Mouse (Mus musculus) erythroblast, embryonic 14.5 days (primary cell): ENCODE measurements at regions not wholly inside any gene's neighbourhood (a gene's known extent, or its start where the extent isn't known, plus 50 kb on each side); places are given as distances from the start of the nearest gene placed in this dataset.
A peak's percentile ranks its signal among the peaks of the same experiment; 100 is the strongest.

Experiments
- H3K27me3 ChIP-seq: 2 replicates; pipeline ENCODE4 v1.6.1; 2012; ENCODE audit warnings: inconsistent platforms; ENCODE audit not compliant: control insufficient read depth
- H3K36me3 ChIP-seq: 2 replicates; pipeline ENCODE4 v1.6.1; 2012; ENCODE audit warnings: mild to moderate bottlenecking, inconsistent platforms; ENCODE audit not compliant: control insufficient read depth
- H3K4me1 ChIP-seq: 2 replicates; pipeline ENCODE4 v1.6.1; 2012; ENCODE audit warnings: inconsistent platforms; ENCODE audit not compliant: control insufficient read depth
- H3K4me3 ChIP-seq: replicated peaks from 2 replicates; pipeline ENCODE3; 2012; ENCODE audit warnings: moderate library complexity, mild to moderate bottlenecking, inconsistent platforms
- H3K9me3 ChIP-seq: 2 replicates; pipeline ENCODE4 v1.6.1; 2012; ENCODE audit warnings: low read length, inconsistent platforms, mixed read lengths; ENCODE audit not compliant: control insufficient read depth
- GATA1 ChIP-seq: IDR thresholded peaks from 2 replicates; pipeline ENCODE4 v1.6.1; 2012; ENCODE audit warnings: low read length, inconsistent platforms, mixed read lengths
- TAL1 ChIP-seq: IDR thresholded peaks from 3 replicates; pipeline ENCODE4 v1.6.1; 2012; ENCODE audit warnings: low read length, inconsistent platforms, mixed read lengths

DNA sequence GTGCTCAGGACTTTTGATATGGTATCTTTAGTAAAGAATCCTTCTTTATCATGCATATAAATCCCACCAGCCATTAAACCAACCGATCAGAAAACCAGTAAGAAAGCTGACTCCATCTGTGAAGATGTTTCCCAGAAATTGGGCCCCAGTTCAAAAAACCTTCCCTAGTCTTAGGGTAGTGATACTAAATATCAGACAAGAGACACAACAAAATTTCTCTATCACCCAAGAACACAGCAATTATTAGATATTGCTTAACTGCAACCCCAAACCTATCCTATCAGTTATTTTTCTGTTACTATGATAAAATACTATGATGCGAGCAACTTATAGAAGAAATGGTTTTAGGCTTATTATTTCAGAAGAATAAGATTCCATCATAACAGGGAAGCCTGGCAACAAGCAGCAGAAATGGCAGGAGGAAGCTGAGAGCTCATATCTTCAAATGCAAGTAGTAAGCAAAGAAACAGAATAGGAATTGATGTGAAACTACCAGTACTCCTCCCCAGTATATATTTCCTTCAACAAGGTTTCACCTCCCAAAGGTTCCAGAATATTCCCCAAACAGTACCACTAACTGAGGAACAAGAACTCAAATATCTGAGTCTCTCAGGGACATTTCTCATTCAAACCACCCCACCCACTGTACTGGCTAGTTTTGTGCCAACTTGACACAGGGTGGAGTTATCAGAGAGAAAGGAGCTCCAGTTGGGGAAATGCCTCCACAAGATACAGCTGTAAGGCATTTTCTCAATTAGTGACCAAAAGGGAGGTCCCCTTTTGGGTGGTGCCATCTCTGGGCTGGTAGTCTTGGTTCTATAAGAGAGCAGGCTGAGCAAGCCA lies 234.1 kb downstream of the Tex13c3 start:
- Histone ChIP-seq H3K4me1 (no peaks in the 10 kb centered on the region), H3K27me3 (no peaks in the 10 kb centered on the region), H3K9me3 (no peaks in the 10 kb centered on the region), H3K4me3 (no peak overlapping the region), H3K36me3 (no peaks in the 10 kb centered on the region)
- TF ChIP-seq TAL1 (no peak), GATA1 (no peak)

DNA sequence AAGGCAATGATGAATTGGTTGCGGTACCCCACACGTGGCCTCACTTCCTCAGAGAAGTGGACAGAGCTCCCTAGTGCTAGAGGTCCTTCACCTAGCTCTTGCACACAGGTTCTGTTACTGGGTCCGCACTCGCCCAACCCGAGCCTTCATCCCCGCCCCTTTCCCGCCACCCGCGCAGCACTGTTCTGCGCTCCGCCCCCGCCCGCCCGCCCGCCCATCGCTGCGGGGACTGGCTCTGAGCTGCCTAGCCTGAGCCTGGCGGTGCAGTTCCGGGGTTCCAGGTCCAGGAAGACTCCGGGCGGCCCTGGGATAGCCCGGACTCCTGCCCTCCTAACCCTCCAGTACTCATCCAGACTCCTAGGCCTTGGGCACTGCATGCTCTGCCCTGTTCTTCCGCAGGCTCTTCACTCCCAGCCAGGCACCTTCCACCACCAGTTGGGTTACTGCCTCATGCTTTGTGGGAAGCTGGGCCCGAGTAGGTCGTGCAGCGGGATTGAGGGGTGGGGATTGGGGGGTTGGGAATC lies 243.3 kb downstream of the Tex13c3 start:
- no peaks in the 10 kb centered on the region for H3K9me3 ChIP-seq
- H3K36me3 ChIP-seq, result peaks cover 3% of the 10 kb centered on the region
- TF ChIP-seq GATA1 (no peak), TAL1 (no peak)
- no peaks in the 10 kb centered on the region; the same call in 1 of the 2 replicates for H3K27me3 ChIP-seq
- H3K4me1 ChIP-seq, result peaks cover 13% of the 10 kb centered on the region
- H3K4me3 ChIP-seq, result peak overlapping the region; percentile 76

DNA sequence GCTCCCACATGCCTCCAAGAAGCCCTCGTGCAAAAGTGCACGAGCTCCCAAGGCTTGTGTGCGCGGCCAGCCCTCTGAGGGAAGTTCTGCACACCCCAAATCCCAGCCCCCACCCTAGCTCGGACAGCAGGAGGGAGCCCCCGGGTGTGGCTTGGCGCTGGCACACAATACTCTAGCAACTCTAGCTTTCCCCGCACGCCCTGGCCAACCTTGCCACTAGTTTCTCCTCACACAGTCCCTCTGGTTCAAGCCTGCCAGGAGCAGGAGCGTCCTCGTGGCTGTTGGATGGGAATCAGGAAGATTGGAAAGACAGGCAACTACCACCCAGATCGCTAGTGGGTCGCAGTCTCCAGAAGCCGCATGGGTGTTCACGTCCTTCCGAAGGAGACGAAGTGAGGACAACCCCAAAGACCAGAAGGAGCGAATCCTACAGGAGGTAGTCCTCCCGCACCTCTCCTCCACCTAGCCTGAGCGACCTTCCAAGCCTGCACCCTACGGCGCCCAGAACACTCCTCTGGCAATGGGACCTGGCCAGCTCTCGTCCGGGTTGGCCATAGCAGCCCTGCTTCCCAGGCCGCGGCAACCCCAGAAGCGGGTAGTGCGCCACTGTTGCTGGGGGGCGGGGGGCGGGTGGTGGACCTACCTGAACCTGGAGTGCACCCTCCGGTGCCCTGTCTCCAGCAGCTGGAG lies 243.9 kb downstream of the Tex13c3 start:
- TF ChIP-seq TAL1, result no peak
- peaks cover 13% of the 10 kb centered on the region for H3K4me1 ChIP-seq

DNA sequence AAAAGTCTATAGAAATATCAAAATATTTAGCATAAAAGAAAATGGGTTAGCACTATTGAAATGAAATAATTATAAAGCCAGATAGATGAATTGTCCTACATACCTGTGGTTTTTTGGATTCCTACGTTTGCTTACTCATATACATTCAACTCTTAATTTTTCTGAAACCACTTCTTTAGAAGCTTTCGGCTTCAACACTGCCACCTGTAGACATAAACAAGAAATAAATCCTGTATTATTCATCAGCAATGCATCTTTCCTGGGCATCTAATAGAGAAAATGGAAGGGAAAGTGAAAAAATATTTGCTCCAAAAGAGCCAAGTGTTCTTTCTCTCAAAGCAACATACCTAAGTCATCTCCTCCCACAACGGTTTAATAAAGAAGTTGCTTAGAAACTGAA lies 245.7 kb downstream of the Tex13c3 start:
- H3K4me1 ChIP-seq, result peaks cover 13% of the 10 kb centered on the region
- H3K36me3 ChIP-seq, result peaks cover 3% of the 10 kb centered on the region
- TF ChIP-seq GATA1, result no peak
- TF ChIP-seq TAL1, result no peak
- no peaks in the 10 kb centered on the region for H3K9me3 ChIP-seq
- no peaks in the 10 kb centered on the region; the same call in 1 of the 2 replicates for H3K27me3 ChIP-seq
- no peak overlapping the region for H3K4me3 ChIP-seq

More for the DNA sequence above, 243.9 kb downstream of the Tex13c3 start:
- Histone ChIP-seq H3K4me3 (peak overlapping the region; percentile 76), H3K9me3 (no peaks in the 10 kb centered on the region), H3K27me3 (no peaks in the 10 kb centered on the region; the same call in 1 of the 2 replicates), H3K36me3 (peaks cover 3% of the 10 kb centered on the region)

DNA sequence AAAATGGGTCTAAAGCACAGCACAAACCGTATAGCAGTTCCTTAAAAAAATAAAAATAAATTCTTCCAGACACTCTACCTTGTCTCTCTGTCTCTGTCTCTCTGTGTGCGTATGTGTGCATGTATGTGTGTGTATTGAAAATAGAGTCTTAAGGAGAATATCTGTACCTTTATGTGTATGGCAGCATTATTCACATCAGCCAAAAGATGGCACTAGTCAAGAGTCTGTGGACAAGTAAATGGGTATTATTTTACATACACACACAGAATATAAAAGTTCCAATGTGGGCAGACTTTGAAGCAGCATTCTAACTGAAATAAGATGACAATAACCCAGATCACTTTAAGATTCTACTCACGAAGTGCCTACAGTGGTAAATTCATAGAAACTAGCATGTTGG lies 249.3 kb downstream of the Tex13c3 start:
- Histone ChIP-seq H3K9me3 (no peaks in the 10 kb centered on the region), H3K4me1 (peaks cover under 1% of the 10 kb centered on the region), H3K4me3 (no peak overlapping the region), H3K36me3 (peaks cover 3% of the 10 kb centered on the region), H3K27me3 (no peaks in the 10 kb centered on the region)
- TF ChIP-seq GATA1 (no peak), TAL1 (no peak)

DNA sequence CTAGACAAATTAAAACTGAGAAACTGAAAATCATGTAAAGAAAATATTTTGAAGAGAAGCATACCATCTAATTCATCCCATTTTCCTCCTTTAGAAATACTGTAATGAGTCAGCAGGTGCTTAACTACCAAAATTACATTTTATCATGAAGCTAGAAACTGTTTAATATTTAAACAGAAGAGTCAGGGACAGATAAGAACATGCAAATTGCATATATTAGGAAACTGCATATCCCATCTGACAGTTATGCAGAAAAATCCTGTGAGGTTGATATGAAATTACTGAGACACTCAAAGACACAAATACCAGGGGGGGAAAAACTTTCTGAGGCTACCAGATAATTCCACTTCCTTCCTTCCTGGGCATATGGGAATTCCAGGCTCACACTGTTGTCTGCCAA lies 257.8 kb downstream of the Tex13c3 start:
- no peaks in the 10 kb centered on the region for H3K9me3 ChIP-seq
- H3K27me3 ChIP-seq, result no peaks in the 10 kb centered on the region
- no peak overlapping the region for H3K4me3 ChIP-seq
- no peaks in the 10 kb centered on the region; the same call in 1 of the 2 replicates for H3K36me3 ChIP-seq
- peaks cover 16% of the 10 kb centered on the region for H3K4me1 ChIP-seq
- no peak for TF ChIP-seq GATA1
- no peak for TF ChIP-seq TAL1

DNA sequence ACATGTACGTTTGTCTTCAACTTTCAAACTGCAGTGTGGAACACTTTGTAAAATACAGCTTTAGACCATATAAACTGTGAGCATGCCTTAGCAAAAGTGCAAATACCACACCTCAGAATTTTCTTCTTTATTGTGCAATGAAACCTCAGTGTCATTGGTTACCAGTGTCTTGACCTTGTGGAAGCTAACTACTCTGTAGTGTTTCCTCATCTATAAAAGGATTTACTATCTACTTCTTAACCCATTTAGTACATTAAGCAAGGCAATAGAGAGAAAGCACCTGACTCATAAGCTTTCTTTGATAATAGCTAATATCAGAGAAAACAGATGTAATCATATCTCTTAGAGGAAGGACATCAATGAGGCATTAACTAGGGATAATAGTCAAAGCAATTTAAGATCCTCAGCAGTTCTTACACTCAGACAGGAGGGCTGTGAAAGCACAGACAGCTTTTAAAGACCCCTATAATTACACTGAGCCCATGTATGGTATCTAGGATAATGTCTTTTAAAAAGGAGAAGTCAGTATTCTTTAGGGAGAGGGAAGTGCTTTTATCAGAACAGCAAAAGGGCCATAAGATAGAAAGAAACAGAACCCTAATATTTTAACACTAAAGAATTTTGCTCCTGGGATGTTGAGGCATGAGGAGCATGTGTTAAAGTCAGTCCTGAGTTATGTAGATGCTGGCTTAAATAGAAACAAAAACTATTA lies 260.2 kb downstream of the Tex13c3 start:
- no peak for TF ChIP-seq GATA1
- Histone ChIP-seq H3K36me3 (no peaks in the 10 kb centered on the region), H3K4me3 (no peak overlapping the region), H3K9me3 (no peaks in the 10 kb centered on the region), H3K4me1 (peaks cover 16% of the 10 kb centered on the region), H3K27me3 (no peaks in the 10 kb centered on the region)

DNA sequence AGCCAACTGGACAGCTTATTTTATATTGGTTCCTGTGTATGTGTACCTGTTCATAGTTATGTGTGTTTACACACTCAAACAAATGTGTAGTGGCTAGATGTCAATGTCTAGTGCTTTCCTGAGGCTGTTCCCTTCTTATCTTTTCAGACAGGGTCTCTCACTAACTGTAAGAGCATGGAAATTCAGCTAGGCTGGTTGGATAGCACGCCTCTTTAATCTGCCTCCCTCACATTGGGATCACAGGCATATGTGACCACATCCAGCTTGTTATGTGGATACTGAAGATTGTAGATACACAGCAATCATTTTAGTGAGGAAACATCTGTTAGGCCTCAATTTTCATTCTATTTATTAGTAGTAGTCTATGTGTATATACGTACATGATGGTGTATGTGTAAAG lies 261.4 kb downstream of the Tex13c3 start:
- Histone ChIP-seq H3K9me3 (no peaks in the 10 kb centered on the region), H3K36me3 (no peaks in the 10 kb centered on the region), H3K27me3 (no peaks in the 10 kb centered on the region), H3K4me1 (peaks cover 16% of the 10 kb centered on the region), H3K4me3 (no peak overlapping the region)
- TF ChIP-seq GATA1 (no peak), TAL1 (peak; percentile 41; the same call in 1 of the 3 replicates)

DNA sequence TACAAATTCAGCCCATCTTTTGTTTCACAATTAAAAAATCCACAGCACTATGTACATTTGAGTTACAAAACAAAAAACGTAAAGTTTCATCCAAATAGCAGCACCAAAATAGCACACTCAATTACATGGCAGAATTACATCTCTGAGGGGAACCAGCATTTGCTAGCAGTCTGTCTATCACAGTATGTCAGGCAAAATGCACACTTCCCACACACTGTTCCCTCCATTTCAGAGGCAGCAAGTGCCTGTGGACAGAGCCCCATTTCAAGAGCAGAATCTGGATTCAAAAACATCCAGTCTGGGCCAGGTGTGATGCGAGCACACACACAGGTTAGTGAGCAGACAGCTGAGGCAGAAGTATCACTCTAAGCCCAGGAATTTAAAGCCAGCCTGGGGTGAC lies 261.8 kb downstream of the Tex13c3 start:
- Histone ChIP-seq H3K9me3 (no peaks in the 10 kb centered on the region), H3K27me3 (no peaks in the 10 kb centered on the region), H3K4me1 (peaks cover 16% of the 10 kb centered on the region), H3K4me3 (no peak overlapping the region), H3K36me3 (no peaks in the 10 kb centered on the region)
- TF ChIP-seq GATA1 (no peak), TAL1 (no peak)
